Mouse (Mus musculus): ENCODE results near the gene Hjurp.

GRCm38 (mm10) chr1:88226670-88227379, 50.6 kb downstream of the Hjurp start, which contains the start of gene Mroh2a:
- TF ChIP-seq CTCF (IDR thresholded peaks at IDR 0.05): no peak
- no peak for TF ChIP-seq EP300 (IDR thresholded peaks at IDR 0.05)
